Mouse (Mus musculus) ES-E14 (cell line): ENCODE measurements around the gene Prph2.

Experiments
- HCFC1 ChIP-seq: IDR thresholded peaks from 2 replicates; pipeline ENCODE4 v1.6.1; 2012; ENCODE audit warnings: low read length, inconsistent platforms, borderline replicate concordance; ENCODE audit not compliant: insufficient read depth
- ZNF384 ChIP-seq: IDR thresholded peaks from 2 replicates; pipeline ENCODE4 v1.6.1; 2012; ENCODE audit warnings: low read depth, low read length, inconsistent platforms

DNA sequence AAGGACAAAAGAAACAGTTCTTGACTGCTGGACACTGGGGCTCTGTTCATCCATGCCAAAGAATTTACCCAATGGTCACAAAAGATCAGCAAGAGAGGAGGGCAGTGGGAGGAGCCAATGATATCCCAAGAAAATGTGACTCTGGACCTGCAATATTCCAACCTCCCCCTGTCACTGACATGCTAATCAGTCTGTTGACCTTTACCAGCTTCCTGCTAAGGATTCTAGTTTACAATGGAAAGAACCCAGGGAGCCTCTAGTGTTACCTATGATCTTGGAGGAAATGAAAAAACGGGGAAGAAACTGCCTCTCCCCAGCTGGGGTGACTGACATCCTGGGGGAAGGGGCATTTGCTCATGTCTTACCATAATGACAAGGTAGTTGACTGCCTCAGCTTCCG, 9.3 kb upstream of the Prph2 start:
- TF ChIP-seq HCFC1 (no peak), ZNF384 (no peak)
